Mouse (Mus musculus) myocyte (in vitro differentiated cells): Measurements from ENCODE around the gene Gm5141. TPM values are rescaled to one million over a fixed set of nuclear protein-coding genes. Genes with fewer than 3 reads are reported as not detected.

Experiments
- H3K27me3 ChIP-seq: one replicate; pipeline ENCODE4 v1.6.1; 2011; ENCODE audit not compliant: control insufficient read depth, insufficient read depth, insufficient read length
- H3K36me3 ChIP-seq: one replicate; pipeline ENCODE4 v1.6.1; 2011; ENCODE audit not compliant: control insufficient read depth, insufficient read depth
- H3K4me2 ChIP-seq: one replicate; pipeline ENCODE4 v1.6.1; 2011; ENCODE audit warnings: low read depth, control low read depth
- H3K4me3 ChIP-seq: one replicate; pipeline ENCODE4 v1.5.1; 2011; ENCODE audit warnings: mild to moderate bottlenecking, control low read depth, moderate library complexity
- H3K79me2 ChIP-seq: one replicate; pipeline ENCODE4 v1.6.1; 2011; ENCODE audit not compliant: control insufficient read depth, insufficient read depth
- H3ac ChIP-seq: one replicate; pipeline ENCODE4 v1.6.1; 2011; ENCODE audit not compliant: control insufficient read depth, insufficient read length
- E2F4 ChIP-seq: IDR thresholded peaks from one replicate; pipeline ENCODE4 v1.6.1; 2011; ENCODE audit warnings: mild to moderate bottlenecking, control low read depth, moderate library complexity; ENCODE audit not compliant: insufficient read depth
- MAX ChIP-seq: IDR thresholded peaks from one replicate; pipeline ENCODE4 v1.6.1; 2011; ENCODE audit warnings: low read depth, mild to moderate bottlenecking, control low read depth
- MYOD1 ChIP-seq, 3 experiments: IDR thresholded peaks; one replicate each; pipeline ENCODE4 v1.6.1; 2011; ENCODE audit warnings: control low read depth in 2 of 3, low read depth in 2 of 3, mild to moderate bottlenecking in 2 of 3, moderate library complexity in 1 of 3; ENCODE audit not compliant: insufficient read length in 2 of 3, control insufficient read depth in 1 of 3
- MYOG ChIP-seq, 3 experiments: IDR thresholded peaks; one replicate each; pipeline ENCODE4 v1.6.1; 2011; ENCODE audit warnings: control low read depth in 2 of 3, low read depth in 2 of 3, mild to moderate bottlenecking in 2 of 3; ENCODE audit not compliant: insufficient read length in 2 of 3, control insufficient read depth in 1 of 3, insufficient read depth in 1 of 3
- TCF3 ChIP-seq: IDR thresholded peaks from one replicate; pipeline ENCODE4 v1.6.1; 2011; ENCODE audit warnings: low read depth, control low read depth; ENCODE audit not compliant: insufficient read length
- polyA plus RNA-seq: library from polyadenylated mRNA; unstranded; fragments of >200 nt; fragmentation: generic; extraction: Trizol; gene quantifications from one replicate; pipeline ENCODE4 v1.2.1, GENCODE M21; 2012; ENCODE audit warnings: missing spikeins

Gm5141 gene
- polyA plus RNA-seq, 1 experiment: 0.23 TPM

GRCm38 (mm10) chr13:62733322-62733721 lies 52.3 kb downstream of the Gm5141 start:
- H3K4me2 ChIP-seq: no peak overlapping the region
- TF ChIP-seq TCF3 (no peak), MAX (no peak), MYOD1 (IDR thresholded peaks at IDR 0.05; ENCODE audit: control insufficient read depth in 1 of 3, insufficient read length in 2 of 3, low read depth in 2 of 3) (no peak), MYOG (IDR thresholded peaks at IDR 0.05; ENCODE audit: control insufficient read depth in 1 of 3, insufficient read depth in 1 of 3, insufficient read length in 2 of 3, low read depth in 2 of 3) (no peak), E2F4 (no peak)
- H3K27me3 ChIP-seq: no peaks in the 10 kb centered on the region
- H3K36me3 ChIP-seq: no peaks in the 10 kb centered on the region
- H3ac ChIP-seq: no peak overlapping the region
- H3K79me2 ChIP-seq: no peaks in the 10 kb centered on the region
- H3K4me3 ChIP-seq: no peak overlapping the region

Other genes with a start within 250 kb of the Gm5141 start
- not detected for gene Zfp935, start 227.3 kb downstream of the Gm5141 start, polyA plus RNA-seq
- gene Zfp934, start 214.6 kb downstream of the Gm5141 start, polyA plus RNA-seq: 0.80 TPM
- 0.19 TPM for gene 6720489N17Rik, start 161.6 kb downstream of the Gm5141 start, polyA plus RNA-seq
- 1.0 TPM for gene Platr25, start 25.1 kb downstream of the Gm5141 start, polyA plus RNA-seq
- 0.20 TPM for gene Fbp2, start 72.6 kb upstream of the Gm5141 start, polyA plus RNA-seq
- gene Fbp1, start 102.5 kb upstream of the Gm5141 start, polyA plus RNA-seq: not detected
- 144 TPM for gene 2010111I01Rik, start 179.1 kb upstream of the Gm5141 start, polyA plus RNA-seq